Mouse (Mus musculus): ENCODE results near the gene 4933417A18Rik. TPM values are rescaled to one million over a fixed set of nuclear protein-coding genes. Genes with fewer than 3 reads are reported as not detected.
"Not testable (repeated sequence)": the region's sequence is repeated elsewhere in the genome, so short reads cannot be mapped to it uniquely, and the experiment has no call there.

Gene 4933417A18Rik
- not detected for total RNA-seq (2021)
- long read RNA-seq, experiment 1 = 0 reads
- long read RNA-seq, experiment 2 = 0 reads

- no peak for DNase-seq (ENCODE audit: low spot score in 2 of 2)
Observed at GRCm38 (mm10) chr13:34924210-34924609, at the start of gene 4933417A18Rik, which contains the start of gene Fam217a. Gene 4933417A18Rik, plus strand, starts transcription at chr13:34924409. Gene Fam217a, minus strand, starts transcription at chr13:34924310.

DNA sequence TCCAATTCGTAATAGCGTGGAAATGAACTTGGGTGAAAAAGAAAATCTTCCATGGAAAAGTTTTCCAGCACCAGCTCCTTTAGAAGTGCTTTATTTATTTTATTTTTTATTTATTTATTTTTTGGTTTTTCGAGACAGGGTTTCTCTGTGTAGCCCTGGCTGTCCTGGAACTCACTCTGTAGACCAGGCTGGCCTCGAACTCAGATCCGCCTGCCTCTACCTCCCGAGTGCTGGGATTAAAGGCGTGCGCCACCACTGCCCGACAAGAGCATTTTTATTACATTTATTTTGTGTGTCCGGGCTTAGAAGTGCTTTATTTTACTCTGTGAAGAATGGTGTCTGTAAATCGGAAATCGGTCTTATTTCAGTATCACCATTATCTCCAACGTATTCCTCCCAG lies 49.5 kb upstream of the 4933417A18Rik start:
- peak in 1 of 2 experiments; percentile 29 for DNase-seq (ENCODE audit: low spot score in 2 of 2)

DNA sequence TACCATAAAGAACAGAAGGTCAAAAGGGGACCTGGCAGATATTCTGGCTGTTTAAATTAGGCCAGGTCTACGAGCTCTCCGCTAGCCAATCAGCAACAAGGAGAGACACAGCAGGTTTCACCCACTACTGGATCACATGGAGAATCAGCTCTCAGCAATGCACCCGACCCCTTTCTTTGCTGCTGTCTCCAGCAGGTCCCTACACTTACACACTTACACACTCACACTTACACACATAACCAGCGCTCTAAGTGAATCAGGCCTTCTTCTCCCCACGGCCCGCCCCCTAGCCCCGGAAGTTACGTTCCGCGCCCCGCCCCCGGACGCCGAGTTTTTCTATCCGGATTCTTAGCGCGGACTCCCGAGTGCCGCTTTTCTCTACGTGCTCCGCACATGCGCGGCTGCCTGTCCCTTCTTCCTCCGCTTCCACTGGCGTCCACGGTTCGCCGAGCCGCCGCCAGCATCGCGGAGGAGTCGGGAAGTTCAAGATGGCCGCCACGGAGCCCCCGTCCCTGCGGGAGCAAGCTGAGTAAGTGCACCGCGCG lies 49.0 kb upstream of the 4933417A18Rik start, which contains the start of gene Prpf4b:
Gene Prpf4b (plus strand): TSS at position 137 of the 545 bp plus-strand sequence.
- DNase-seq (ENCODE audit: low spot score in 2 of 2) = peak; percentile 91 to 96

GRCm38 (mm10) chr13:34875741-34876445 lies 48.3 kb upstream of the 4933417A18Rik start:
- no peak for DNase-seq (ENCODE audit: low spot score in 2 of 2)

- no peak for DNase-seq (ENCODE audit: low spot score in 2 of 2)
Observed at GRCm38 (mm10) chr13:34876481-34876880, 47.7 kb upstream of the 4933417A18Rik start.

DNA sequence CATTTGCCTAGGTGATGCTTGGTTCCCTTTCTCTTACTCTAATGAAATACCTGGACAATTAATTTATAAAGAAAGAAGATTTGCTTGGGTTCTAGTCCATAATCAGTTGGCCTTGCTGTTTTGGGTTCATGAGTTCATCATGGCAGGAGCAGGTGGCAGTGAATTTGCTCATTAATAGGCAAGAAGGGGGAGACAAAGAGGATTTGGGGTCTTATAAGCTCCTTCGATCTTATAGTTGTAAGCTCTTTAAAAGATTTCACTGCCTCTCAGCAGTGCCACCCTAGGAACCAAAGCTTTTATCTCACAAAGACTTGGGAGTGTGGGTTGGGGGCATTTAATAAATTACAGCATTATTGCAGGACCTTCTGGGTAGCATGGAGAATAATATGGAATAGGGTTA lies 31.3 kb upstream of the 4933417A18Rik start:
- no peak for DNase-seq (ENCODE audit: low spot score in 2 of 2)

- DNase-seq (ENCODE audit: low spot score in 2 of 2) = no peak
Observed at GRCm38 (mm10) chr13:34914614-34915013, 9.6 kb upstream of the 4933417A18Rik start.

DNA sequence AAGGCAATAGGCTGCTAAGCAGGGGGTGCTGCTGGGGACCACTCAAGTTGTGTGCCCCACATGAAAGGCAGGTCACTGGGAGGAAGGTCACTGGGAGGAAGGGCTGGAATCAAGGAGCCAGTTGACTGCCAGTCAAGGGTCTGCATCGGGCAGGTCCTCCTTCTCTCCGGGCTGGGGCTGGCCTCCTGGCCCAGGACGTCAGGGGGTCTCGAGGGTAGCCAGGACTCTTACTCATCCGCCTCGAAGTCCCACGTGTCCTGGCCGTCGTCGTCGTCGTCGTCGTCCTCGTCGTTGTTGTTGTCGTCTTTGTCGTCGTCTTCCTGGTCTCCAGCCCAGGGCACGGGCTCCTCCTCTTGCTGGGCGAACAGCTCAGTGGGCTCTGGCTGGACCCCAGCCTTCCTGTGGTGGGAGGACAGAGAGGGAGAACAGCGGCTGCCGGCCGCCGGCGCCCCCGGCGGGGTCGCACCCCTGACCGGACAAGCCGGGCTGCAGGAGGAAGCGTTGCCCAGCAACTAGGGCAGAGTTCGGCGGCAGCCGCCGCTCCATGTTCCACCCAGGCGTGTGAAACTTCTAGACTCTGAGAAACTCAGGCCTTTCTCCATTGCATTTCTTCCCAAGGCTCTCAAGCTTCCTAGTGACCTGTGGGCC lies 7.6 kb upstream of the 4933417A18Rik start:
- DNase-seq (ENCODE audit: low spot score in 2 of 2) = no peak

- DNase-seq (ENCODE audit: low spot score in 2 of 2) = peak in 1 of 2 experiments; percentile 50
Observed at GRCm38 (mm10) chr13:34934931-34935644, 10.9 kb downstream of the 4933417A18Rik start.

GRCm38 (mm10) chr13:34942370-34942769 lies 18.2 kb downstream of the 4933417A18Rik start:
- DNase-seq (ENCODE audit: low spot score in 2 of 2) = no peak

- not testable (repeated sequence) for DNase-seq (ENCODE audit: low spot score in 2 of 2)
Observed at GRCm38 (mm10) chr13:34951437-34951836, 27.2 kb downstream of the 4933417A18Rik start.

GRCm38 (mm10) chr13:34956901-34957300 lies 32.7 kb downstream of the 4933417A18Rik start:
- no peak for DNase-seq (ENCODE audit: low spot score in 2 of 2)

GRCm38 (mm10) chr13:34958158-34958557 lies 33.9 kb downstream of the 4933417A18Rik start:
- not testable (repeated sequence) for DNase-seq (ENCODE audit: low spot score in 2 of 2)

GRCm38 (mm10) chr13:34960996-34961770 lies 37.0 kb downstream of the 4933417A18Rik start:
- no peak for DNase-seq (ENCODE audit: low spot score in 2 of 2)

- DNase-seq (ENCODE audit: low spot score in 2 of 2) = no peak
Observed at GRCm38 (mm10) chr13:34963511-34964397, 39.5 kb downstream of the 4933417A18Rik start, which contains the start of gene Eci3. Gene Eci3, minus strand, starts transcription at chr13:34963810.

DNA sequence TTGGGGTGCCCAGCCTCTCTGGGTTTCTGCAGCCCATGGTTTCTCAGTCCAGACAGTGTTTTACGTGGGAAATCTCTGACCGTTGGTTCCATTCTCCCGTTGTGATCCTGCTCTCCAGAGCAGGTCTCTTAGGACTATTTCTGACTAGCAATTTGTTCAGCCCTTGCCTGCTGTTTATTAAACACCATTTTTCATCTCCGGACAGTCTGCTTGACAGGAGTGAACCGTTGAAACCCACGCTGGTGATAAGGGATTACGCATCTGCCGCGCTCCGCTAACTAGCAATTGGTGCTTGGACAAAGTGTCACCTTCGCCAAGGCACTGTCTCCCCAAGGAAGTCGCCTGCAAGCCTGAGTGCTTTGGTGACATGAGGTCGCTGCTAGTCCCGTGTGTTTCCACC lies 40.2 kb downstream of the 4933417A18Rik start:
- DNase-seq (ENCODE audit: low spot score in 2 of 2) = no peak

- no peak for DNase-seq (ENCODE audit: low spot score in 2 of 2)
Observed at GRCm38 (mm10) chr13:34964866-34965265, 40.7 kb downstream of the 4933417A18Rik start.

DNA sequence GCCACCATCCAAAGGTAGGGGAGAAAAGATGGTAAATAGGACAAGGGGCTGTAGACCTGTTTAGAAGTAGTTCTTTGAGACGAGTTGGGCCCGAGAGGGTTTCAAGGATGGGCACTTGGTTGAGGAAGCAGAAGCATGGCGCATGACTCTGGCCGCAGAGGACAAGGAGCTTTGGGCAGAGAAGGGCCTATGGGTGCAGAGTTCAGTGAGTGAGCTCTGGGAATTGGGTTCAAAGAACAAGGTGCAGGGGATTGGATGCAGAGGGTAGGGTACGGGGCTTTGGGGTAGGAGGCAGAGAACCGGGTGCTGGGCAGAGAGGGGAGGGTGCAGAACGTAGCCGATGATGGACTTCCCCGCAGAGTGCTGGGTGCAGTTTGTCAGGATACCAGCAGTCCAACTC lies 41.4 kb downstream of the 4933417A18Rik start:
- not testable (repeated sequence) for DNase-seq (ENCODE audit: low spot score in 2 of 2)

DNA sequence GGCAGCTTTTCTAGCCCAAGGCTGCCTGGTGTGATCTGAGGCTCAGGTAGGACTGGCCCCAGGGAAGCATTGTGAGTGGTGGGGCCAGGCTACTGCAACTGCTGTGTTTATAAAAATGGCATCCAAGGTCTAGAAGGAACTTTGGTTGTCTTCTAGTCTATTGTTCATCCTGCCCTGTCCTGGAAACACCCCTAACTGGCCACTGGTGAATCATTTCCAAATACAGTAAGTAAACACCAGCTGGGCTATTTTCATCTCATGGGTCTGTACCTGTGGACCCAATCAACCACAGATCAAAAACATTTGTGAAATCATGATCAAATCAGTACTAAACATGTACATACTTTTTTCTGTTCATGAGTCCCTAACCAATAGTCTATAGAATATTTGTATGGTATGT lies 48.2 kb downstream of the 4933417A18Rik start:
- not testable (repeated sequence) for DNase-seq (ENCODE audit: low spot score in 2 of 2)

All from layer of hippocampus, postnatal 14 days (tissue).